Mouse (Mus musculus) cerebellum, adult 9-10 months (tissue): Measurements from ENCODE around the gene Hspa5.
"Not testable (repeated sequence)": the region's sequence is repeated elsewhere in the genome, so short reads cannot be mapped to it uniquely, and the experiment has no call there.

ENCODE experiments used
- DNase-seq: peaks from one replicate; pipeline ENCODE4 v3.0.0; 2022

Hspa5 gene

GRCm38 (mm10) chr2:34809568-34809967 lies 37.8 kb downstream of the Hspa5 start:
- no peak for DNase-seq

GRCm38 (mm10) chr2:34810775-34811174 lies 39.0 kb downstream of the Hspa5 start:
- DNase-seq = no peak

GRCm38 (mm10) chr2:34812706-34813105 lies 40.9 kb downstream of the Hspa5 start:
- no peak for DNase-seq

- DNase-seq = not testable (repeated sequence)
Observed at GRCm38 (mm10) chr2:34815893-34816292, 44.1 kb downstream of the Hspa5 start.

GRCm38 (mm10) chr2:34818492-34818891 lies 46.7 kb downstream of the Hspa5 start:
- DNase-seq = no peak

GRCm38 (mm10) chr2:34825827-34826459 lies 54.2 kb downstream of the Hspa5 start, which contains the start of gene Fbxw2:
Fbxw2 (minus strand) TSS chr2:34826311.
- peak; percentile 88 for DNase-seq

GRCm38 (mm10) chr2:34826460-34827231 lies 54.9 kb downstream of the Hspa5 start:
- no peak for DNase-seq
